Mouse (Mus musculus) cerebellum, postnatal 25 days (tissue): ENCODE data around the gene Slc25a12.

Source experiments
- DNase-seq, 2 experiments: peaks; one replicate each; pipeline ENCODE4 v3.0.0; 2021; ENCODE audit warnings: mixed read lengths in 2 of 2

The Slc25a12 gene

DNA sequence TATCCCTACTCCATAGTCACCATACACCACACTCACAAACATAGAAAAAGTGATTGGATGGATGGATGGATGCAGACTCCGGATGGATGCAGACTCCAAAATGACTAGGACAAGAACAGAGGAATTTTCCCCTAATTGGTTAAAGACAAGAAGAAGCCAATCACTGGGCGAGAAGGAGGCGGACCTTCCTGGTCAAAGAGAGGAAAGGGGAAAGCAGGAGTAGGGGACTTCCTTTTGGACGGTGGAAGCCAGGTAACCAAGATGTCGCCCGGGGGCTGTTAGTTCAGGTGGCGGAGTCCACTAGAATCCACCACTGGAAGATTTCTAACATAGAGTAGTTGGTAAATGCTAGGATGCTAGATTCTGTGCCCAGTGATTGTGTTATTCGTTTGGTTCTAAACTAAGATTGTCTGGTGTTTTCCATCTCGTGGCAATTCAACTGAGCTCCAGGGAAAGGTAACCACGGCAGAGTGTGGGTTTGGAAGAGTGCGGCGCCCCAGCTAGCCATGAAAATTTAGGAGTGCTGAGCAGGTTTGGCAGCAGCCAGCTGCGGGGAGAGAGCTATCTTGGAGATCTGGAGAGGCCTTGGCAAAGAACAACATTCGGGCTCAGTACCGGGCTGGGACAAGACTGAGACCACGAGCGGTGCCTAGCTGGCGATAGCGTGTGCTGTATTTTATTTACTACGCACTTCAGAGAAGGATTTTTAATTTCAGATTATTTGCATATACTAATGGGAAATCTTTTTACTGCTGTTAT is 19.6 kb downstream of the Slc25a12 start:
- no peak for DNase-seq

DNA sequence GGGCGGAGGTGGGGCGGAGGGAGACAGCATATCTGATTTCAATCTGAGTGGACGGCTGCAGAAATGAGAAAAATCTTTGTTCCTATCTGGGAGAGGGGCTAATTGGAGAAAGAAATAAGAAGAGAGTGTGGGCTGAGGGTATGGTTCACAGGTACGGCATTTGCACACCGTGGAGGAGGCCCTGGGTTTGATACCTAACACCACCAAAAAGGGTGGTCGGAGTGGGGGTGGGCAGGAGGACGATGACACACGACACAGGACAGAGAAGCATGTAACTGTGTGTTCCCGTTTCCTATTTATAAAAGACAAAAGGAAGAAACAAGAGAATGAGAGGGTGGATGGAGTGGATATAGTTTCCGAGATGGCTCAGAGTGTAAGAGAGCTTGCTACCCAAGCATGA is 20.4 kb downstream of the Slc25a12 start:
- no peak for DNase-seq

DNA sequence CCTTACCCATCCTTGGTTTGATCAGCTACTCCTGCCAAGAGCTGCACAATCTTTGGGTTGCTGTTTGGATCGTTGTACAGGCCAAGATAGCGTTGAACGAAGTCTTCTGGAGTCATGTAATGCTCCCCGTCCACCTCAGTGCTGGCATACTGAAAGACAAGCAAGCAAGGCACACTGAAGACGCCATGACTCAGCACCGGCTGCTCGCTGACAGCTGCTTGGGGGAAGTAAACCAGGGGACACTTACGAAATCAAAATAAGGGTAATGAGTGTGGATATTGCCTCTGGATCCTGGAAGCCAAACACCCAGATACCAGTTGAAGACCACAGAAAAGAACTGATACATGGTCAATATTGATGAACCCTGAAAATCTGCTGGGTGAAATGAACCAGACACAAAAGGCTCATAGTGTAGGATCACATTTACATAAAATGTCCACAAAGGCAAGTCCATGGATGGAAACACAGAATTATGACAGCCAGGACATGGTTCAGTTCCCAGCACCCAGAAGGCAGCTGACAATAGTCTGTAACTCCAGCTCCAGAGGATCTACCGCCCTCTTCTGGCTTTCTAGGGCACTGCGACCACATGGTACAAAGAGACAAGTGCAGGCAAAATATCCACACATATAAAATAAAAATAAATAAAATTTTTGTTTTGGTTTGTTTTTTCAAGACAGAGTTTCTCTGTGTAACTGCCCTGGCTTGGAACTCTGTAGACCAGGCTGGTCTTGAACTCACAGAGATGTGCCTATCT is 23.5 kb downstream of the Slc25a12 start:
- no peak for DNase-seq

DNA sequence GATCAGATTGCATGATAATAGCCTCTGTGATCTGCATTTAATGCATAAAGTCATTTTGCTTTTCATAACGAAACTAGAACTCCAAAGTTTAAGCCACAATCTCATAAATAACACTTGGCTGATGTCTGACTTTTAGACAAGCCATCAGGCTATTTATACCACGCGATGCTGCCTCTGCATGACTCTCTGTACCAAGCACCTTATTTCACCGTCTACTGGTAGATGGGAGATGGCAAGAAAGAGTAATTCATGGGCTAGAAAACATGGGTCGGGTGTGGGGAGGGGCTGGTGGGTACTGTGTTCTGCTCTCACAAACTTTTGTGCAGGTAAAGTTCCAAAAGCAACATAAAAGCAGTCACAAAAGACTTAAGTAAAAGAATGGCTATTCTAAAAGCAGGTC is 27.4 kb downstream of the Slc25a12 start:
- DNase-seq: no peak

DNA sequence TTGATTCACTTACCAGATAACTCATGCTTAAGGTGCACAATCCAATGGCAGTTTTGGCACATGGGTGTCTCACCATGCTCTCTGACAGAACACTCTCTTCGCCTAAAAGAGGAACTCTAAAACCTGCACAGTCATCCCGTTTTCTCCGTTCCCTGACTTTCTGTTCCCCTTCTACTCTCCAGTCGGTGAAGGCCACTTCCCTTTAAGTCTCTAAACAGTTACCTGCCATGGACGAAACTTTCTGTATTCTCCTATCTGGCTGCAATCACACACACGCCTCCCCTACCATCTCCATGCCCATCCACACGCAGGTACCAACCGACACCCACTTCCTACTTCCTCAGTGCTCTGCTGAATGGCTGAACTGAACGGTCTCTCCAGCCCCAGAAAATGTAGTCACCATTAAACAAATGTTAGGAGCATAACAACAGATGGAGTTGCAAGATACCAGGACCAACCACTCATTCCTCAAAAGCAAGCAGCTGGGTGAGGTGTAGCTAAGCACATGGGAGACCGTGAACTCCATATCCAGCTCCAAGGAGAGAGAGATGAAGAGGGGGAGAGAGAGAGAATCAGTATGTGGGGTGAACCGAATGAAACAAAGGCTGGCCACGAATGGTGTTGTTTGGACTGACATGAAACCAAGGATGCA is 29.3 kb downstream of the Slc25a12 start:
- DNase-seq: no peak

DNA sequence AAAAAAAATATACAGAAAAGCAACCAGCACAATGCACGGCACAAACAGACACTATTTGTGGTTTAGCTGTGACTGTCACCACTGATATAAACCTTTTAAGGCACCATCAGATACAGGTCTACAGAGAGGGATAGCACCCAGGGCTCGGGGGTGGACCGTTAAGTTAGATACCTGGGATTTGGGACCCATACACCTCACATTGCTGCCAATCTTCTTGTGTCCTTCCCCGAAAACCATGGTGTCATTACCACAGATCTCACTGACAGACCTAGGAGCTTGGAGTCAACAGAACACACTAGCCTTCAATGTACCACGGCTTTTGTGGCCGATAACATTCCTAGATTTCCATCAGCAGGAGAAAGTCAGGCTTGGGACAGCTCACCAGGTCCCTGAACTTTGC is 30.9 kb downstream of the Slc25a12 start:
- DNase-seq: no peak

DNA sequence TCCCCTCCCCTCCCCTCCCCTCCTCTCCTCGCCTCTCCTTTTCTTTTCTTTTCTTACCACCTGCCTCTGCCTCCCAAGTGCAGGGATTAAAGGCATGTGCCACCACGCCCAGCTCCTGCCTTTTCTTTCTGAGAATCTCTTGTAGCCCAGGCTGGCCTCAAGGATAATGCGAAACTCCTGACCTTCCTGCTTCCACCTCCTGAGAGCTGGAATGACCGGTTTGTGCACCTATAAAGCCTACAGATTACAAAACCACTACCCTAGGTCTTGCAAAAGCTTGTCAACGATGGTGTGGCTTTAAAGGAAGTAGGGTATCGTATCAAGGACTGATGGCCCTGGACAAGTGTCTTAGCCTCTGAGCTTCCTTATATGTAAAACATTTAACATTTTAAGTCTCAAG is 31.3 kb downstream of the Slc25a12 start:
- DNase-seq: no peak

DNA sequence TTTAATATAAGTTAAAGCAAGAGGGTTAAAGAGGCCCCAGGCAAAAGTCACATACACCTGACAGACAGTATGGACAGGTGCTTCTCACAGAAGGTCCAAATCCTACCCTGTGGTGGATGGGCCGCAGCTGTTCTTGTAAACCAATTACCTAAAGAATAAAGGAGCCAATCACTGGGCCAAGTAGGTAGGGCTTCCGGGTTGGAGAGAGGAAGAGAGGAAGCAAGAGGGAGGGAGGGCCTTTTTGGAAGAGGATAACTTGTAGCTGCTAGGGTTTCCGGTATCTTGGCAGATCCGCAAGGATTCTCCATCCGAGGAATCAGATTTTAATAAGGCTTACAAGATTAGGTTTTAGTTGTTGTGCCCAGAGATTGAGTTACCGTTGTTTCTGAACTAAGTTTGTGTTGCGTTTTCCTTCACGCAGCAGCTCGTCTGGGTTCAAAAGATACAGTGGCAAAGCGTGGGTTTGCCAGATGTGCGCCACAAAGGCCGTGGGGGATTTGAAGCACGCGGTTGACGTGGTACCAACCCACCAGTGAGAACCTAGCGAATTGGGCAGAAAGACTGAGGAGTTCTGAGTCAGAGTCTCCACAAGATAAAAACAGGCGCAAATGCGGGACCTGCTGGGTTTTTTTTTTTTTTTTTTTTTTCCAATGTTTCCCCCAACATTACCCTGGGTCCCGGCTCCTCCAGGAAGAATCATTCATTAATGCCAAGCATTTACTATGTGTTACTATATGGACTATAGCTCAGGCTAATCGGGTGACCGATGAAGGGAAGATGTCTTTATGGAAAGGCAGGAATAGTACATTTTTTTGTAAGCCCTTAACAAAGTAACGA is 33.3 kb downstream of the Slc25a12 start:
- DNase-seq: no peak

DNA sequence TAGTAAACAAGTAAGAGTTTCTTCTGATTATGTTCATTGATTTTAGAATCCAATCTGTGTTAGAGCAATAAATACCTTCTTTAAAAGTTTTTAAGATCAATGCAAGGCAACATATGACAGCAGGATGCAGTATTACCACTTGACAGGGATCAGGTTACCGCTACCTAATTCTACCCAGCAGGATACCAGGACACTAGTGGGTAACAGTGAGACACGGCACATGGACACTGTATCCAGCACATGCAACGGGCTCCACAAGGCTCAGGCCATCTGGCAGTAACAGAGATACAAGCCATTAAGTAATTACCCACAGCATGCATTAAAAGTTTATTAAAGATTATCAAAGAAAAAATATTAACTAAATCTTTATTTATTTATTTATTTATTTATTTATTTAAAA is 37.8 kb downstream of the Slc25a12 start:
- peak in 1 of 2 experiments; percentile 38 for DNase-seq

DNA sequence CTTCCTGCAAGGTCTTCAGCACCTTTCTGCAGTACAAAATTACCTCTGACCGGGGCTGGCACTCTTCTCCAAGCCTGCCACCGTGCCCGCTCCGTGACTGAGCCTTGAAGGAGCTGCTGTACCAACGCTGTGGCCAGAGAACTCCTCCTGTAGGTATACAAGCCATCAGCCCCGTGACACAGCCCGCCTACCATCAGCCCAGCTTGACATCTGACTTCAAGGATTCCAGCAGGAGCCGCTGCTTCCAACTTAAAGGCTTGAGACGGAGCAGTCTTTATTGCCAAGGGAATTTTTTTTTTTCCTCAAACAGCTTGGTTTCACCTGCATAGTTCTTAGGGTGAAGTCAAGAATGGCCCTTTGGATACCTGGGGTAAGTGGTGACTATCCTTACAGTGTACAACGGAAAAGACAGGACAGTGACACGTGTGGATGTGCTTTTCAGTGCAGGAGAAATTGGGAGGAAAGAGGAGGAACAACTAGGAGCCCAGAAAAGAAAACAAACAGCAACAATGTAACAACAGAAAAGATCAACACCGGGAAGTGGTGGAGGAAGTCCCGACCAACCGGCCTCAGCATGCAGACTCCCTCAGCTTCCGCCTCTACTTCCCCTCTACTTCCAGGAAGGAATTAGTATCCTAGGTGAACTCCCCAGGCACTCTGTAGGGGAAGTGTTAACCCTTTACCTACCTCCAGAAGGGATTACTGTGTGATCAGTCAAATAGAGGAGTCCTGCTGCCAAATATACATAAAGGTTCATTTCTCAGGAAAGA is 39.0 kb downstream of the Slc25a12 start:
- no peak for DNase-seq

DNA sequence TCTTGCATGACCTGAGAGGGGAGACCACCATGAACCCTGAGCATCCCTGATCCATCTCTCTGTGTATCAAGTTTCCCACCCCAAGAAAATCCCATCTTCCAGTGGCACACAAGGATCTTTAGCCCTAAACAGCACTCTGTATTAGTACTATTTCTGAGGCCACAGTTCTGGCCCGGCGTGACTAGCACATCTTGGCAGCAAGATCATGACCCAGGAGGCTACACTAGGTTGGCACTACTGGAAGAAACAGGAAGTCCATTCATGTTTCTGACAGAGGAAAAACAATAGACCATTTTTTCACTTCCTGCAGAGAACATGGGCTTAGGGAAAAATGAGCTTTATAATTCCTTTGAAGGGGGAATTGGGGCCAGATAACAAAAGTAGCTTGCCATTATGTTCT is 39.8 kb downstream of the Slc25a12 start:
- DNase-seq: no peak

DNA sequence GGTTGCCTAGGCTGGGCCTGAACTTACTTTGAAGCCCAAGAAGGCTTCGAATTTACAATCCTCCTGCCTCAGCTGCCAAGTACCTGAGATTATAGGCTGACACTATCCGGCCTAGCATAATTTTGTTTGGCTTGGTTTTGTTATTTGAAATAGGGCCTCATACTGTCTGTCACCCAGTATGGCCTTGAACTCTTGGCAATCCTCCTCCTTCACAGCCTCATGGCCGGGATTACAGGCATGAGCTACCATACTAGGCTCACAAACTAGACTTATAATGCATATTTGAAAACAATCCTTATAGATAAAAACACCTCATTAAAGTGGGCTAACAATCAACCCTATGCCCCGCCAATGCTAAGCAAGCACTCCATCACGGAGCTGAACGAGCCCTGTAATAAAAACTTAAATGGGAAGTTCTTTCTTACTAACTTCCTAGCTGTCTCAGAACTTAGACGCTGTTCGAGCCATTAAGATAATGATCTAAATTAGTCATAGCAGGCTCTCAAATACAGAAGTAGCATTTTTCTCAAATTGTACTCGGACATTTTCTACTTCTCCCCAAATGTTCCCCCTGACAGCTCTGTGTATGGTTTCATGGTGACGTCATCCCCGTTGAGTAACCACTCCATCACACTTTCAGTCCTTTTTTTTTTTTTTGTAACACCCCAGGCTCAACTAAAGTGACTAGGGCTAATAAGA is 40.6 kb downstream of the Slc25a12 start:
- DNase-seq: no peak

DNA sequence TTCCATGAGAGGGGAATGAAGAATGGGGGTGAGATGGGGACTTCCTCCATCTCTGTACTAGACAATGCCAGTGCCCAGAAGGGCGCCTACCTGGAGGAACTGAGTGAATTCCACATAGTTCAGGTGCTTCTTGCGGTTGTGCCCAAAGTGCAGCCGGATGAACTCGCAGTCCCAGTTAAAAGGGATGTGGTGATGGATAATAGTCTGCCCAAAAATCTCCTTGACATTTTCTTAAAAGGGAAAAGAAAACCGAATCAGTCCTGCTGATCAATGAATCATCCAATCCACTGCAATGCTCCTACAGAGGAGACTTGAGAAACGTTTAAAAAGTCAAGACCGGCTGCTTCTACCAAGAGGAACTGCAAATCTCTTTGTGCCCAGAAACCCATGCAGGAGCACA is 43.7 kb downstream of the Slc25a12 start:
- no peak for DNase-seq

DNA sequence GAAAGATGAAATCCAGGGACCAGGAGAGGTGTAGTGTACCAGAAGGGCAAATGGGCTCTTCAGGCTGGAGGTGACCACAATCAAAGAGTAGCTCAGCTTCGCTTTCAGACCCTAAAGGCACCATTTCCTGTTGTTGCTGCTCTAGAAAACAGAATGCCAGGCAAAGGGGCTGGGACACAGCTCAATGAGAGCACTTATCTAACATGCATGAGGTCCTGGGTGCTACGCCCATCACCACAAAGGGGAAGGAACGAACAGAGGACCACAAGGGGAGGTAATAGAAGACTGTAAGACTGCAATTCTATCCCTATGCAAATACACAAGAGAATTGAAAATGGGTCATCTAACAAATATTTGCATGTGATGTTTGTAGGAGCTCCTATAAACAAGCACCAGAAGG is 46.1 kb downstream of the Slc25a12 start:
- no peak for DNase-seq

DNA sequence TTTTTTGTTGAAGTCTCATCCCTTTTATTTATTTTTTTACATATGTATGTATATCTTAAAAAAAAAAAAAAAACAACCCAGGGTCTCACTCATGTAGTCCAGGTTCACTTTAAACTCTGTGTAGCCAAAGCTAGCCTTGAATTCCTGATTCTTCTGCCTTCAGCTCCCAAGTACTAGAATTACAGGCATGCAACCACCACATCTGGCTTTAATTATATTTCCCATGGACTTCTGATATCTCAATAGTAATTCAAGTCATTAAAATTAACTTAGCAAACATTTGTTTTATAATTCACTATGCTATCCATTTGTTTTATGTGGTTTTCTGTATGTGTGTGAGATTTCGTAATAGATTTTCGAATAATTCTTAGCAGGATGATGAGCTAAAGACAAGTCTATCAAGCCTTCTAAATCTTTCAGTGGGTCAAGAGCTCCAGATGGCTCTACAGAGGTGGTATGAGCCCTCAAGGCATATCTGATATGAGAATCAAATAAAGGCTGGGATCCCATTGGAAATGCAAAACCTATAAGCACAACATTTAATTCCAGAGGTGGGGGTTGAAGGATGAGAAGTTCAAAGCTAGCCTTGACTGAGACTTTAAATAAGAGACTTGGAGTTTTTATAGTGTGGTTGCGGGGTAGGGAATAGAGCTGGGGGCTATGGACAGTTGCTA is 51.3 kb downstream of the Slc25a12 start:
- no peak for DNase-seq

DNA sequence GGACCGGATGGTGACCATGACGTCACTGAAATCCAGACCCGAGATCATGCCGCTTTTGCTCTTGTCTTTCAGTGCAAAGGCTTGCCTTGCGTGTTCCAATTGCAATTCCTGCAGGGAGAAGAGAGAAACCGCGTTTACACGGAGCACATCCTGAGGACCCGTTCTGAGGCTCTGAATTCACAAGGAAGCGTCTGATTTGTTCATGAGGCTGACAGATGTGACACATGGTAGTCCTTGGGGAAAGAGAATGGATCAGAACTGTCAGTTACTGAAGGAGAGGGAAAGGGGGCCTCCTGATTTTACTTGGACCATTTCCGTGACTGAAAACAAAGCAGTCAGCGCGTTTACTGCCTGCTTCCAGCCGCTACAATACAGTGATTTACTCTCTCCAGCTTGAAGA is 52.5 kb downstream of the Slc25a12 start:
- no peak for DNase-seq

DNA sequence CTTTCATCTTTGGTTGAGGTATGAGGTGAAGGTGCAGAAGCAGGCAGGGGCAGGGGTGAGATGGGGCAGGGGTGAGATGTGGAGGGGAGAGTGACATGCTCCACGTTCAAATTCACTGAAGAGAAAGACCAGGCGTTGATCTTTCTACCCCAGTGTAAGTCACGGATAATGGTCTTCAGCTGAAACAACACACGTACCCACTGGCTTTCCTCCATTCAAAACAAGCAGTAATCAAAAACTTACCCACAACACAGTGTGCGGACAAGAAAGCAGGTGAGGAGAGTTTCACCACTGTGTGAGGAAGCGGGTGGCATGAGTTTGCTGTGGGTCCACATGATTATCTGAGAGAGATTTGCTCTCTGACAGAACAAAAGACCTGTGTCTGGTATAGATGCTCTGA is 53.5 kb downstream of the Slc25a12 start:
- DNase-seq: no peak

DNA sequence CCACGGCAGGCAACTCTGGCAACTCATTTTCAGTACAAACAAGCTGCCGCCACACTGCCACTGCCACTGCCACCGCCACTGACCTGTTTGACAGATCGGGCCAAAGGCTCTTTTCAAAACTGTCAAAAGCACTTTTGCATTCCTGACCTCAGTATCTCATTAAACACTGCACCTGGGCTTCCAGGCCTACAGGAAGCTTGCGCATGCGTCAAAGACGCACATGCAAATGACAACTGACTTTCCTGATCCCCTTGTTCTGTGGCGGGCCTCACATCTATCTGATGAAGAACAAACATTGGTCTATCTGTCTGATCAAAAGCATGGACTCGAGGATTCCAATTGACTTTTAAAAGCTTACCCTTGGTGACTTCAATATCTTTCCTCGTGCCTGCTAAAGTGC is 55.5 kb downstream of the Slc25a12 start:
- DNase-seq: no peak

DNA sequence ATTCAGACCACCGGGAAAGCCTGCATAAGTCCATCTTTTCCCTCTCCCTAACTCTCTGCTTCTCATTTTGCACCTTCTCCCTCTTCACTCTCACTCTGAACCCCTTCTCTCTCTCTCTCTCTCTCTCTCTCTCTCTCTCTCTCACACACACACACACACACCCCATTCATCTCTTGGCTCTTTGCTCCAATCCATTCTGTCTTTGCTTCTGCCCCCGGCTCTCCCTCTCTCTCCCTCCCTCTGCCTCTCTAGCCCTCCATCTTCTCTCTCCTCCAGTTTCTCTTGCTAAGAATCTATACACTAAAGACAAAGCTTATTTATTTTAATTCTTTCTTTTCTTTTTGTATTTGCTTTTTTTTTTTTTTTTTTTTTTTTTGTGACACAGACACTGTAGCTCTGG is 57.8 kb downstream of the Slc25a12 start:
- DNase-seq: no peak

DNA sequence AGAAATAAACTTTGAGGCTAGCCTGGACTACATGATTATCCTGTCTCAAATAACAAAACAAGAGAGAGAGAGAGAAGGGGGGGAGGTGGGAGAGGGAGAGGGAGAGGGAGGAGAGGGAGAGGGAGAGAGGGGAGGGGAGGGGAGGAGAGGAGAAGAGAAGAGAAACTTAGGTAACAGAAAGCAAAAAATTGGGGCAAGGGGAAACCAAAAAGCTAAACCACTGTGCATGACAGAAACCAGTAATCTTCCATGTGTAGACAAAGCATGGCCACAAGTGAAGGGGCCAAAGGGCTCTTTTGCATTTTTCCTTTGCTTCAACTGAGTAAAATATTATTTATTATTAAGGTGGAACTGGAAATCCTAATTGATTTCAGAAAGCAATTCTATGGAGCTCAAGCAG is 61.2 kb downstream of the Slc25a12 start:
- no peak for DNase-seq

DNA sequence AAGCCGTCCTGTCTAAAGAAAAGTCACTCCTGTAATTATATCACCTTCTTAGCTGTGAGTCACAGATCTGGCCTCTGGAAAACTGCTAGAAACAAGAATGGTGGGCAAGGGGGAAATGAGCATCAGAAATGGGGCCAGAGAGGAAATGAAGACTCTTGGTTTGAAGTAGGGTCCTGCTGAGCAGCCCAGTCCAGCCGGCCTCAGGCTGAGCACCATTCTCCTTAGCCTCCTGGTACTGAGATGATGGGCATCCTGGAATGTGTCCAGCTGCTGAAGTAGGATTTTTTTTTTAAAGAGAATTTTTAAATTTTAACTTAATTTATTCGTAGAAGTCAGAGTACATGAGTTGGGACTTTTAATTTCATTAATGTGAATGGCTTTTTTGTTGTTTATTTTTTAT is 62.7 kb downstream of the Slc25a12 start:
- no peak for DNase-seq
